In the genomic region with DNA sequence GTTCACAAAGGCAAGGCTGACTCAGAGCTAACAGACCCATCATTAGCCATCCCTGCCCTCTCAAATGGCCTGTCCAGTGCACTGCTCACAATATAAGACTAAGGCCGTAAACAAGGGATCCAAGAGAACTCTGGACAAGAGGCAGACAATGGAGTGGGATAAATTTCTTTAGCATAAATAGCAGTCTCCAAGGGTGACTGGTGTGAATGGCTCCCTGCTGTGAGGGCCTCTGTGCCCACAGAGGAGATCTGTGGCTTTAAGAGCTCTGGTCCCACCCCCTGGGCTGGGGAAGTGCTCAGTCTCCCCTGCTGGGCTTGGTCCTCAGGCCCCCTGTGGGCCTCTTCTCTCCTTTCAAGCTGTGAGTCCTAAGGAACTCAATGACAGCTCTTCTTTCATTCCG, we compare ENCODE assay signal across 12 mouse cellular contexts.
DNase-seq lines count a peak whose midpoint lies in the region; ATAC-seq and TF ChIP-seq lines count a peak whose summit lies in the region.
"Had no signal": no experiment of that assay in that cellular context is flagged by ENCODE, and none has a peak within 500 bp of the region (broad histone marks: within the 10 kb centered on the region; RNA-seq: fewer than 3 reads in every experiment).

No protein-coding gene starts in this region.

- 47% methylated on average over 2 of the region's 2 CpGs for WGBS in stomach, embryonic 14.5 days
- WGBS in stomach, postnatal 0 days: 64% methylated on average over 2 of the region's 2 CpGs
- WGBS in forebrain, postnatal 0 days: 37% methylated on average over 2 of the region's 2 CpGs
- 6% methylated on average over 2 of the region's 2 CpGs for WGBS in midbrain, embryonic 14.5 days

- no peaks in the 10 kb centered on the region for H3K36me3 ChIP-seq in stomach, embryonic 14.5 days (ENCODE audit: control insufficient read depth, insufficient read depth, low read length)
- no peaks in the 10 kb centered on the region for H3K36me3 ChIP-seq in stomach, postnatal 0 days (ENCODE audit: control insufficient read depth, insufficient read depth, low read length)
- no peaks in the 10 kb centered on the region for H3K36me3 ChIP-seq in forebrain, postnatal 0 days (ENCODE audit: insufficient read depth)
- no peaks in the 10 kb centered on the region for H3K36me3 ChIP-seq in midbrain, embryonic 14.5 days (ENCODE audit: control insufficient read depth, insufficient read depth, low read length)
- H3K36me3 ChIP-seq: heart, embryonic 13.5 days had no signal

- no peak for TF ChIP-seq CTCF in stomach, postnatal 0 days (IDR thresholded peaks at IDR 0.05; ENCODE audit: low read depth)
- TF ChIP-seq CTCF in forebrain, postnatal 0 days (IDR thresholded peaks at IDR 0.05; ENCODE audit: low read depth): no peak

- no peaks in the 10 kb centered on the region for H3K9me3 ChIP-seq in stomach, embryonic 14.5 days (ENCODE audit: control insufficient read depth, low read depth, low read length)
- no peaks in the 10 kb centered on the region for H3K9me3 ChIP-seq in stomach, postnatal 0 days (ENCODE audit: control insufficient read depth, low read length)
- no peaks in the 10 kb centered on the region for H3K9me3 ChIP-seq in forebrain, postnatal 0 days (ENCODE audit: low read length)
- H3K9me3 ChIP-seq in midbrain, embryonic 14.5 days (ENCODE audit: control insufficient read depth, low read length): no peaks in the 10 kb centered on the region
- H3K9me3 ChIP-seq: heart, embryonic 13.5 days had no signal

- peaks cover 11% of the 10 kb centered on the region for H3K4me1 ChIP-seq in stomach, embryonic 14.5 days (ENCODE audit: control insufficient read depth, insufficient read depth, low read length)
- H3K4me1 ChIP-seq in stomach, postnatal 0 days (replicated peaks; ENCODE audit: control insufficient read depth, insufficient read depth): no peaks in the 10 kb centered on the region
- H3K4me1 ChIP-seq in forebrain, postnatal 0 days (ENCODE audit: insufficient read depth): peaks cover 10% of the 10 kb centered on the region
- peaks cover 33% of the 10 kb centered on the region for H3K4me1 ChIP-seq in midbrain, embryonic 14.5 days (ENCODE audit: control insufficient read depth, insufficient read depth, low read length)

- no peak overlapping the region for H3K4me2 ChIP-seq in stomach, embryonic 14.5 days (replicated peaks; ENCODE audit: low read depth, low read length)
- no peak overlapping the region for H3K4me2 ChIP-seq in stomach, postnatal 0 days (replicated peaks; ENCODE audit: low read depth)
- no peak overlapping the region for H3K4me2 ChIP-seq in forebrain, postnatal 0 days (ENCODE audit: low read depth)
- no peak overlapping the region for H3K4me2 ChIP-seq in midbrain, embryonic 14.5 days (ENCODE audit: low read length)
- H3K4me2 ChIP-seq: heart, embryonic 13.5 days had no signal

- peak overlapping the region; percentile 55; the same call in 1 of the 2 replicates for H3K27ac ChIP-seq in stomach, embryonic 14.5 days (ENCODE audit: low read length)
- no peak overlapping the region for H3K27ac ChIP-seq in stomach, postnatal 0 days (replicated peaks)
- no peak overlapping the region for H3K27ac ChIP-seq in forebrain, postnatal 0 days (ENCODE audit: low read depth, low read length)
- H3K27ac ChIP-seq in midbrain, embryonic 14.5 days (replicated peaks; ENCODE audit: low read depth, low read length): peak overlapping the region; percentile 57
- H3K27ac ChIP-seq: heart, embryonic 13.5 days had no signal

- H3K4me3 ChIP-seq in stomach, embryonic 14.5 days (ENCODE audit: low read depth, low read length): no peak overlapping the region
- no peak overlapping the region for H3K4me3 ChIP-seq in stomach, postnatal 0 days (ENCODE audit: low read depth, low read length)
- H3K4me3 ChIP-seq in forebrain, postnatal 0 days (ENCODE audit: low read depth, low read length): no peak overlapping the region
- H3K4me3 ChIP-seq in midbrain, embryonic 14.5 days (replicated peaks; ENCODE audit: low read depth, low read length): no peak overlapping the region
- H3K4me3 ChIP-seq: heart, embryonic 13.5 days had no signal

- TF ChIP-seq EP300 in stomach, postnatal 0 days (optimal IDR thresholded peaks at IDR 0.05): no peak

- H3K9ac ChIP-seq in stomach, embryonic 14.5 days (replicated peaks; ENCODE audit: low read depth, low read length): no peak overlapping the region
- no peak overlapping the region for H3K9ac ChIP-seq in stomach, postnatal 0 days (ENCODE audit: low read length)
- H3K9ac ChIP-seq in forebrain, postnatal 0 days: no peak overlapping the region
- H3K9ac ChIP-seq in midbrain, embryonic 14.5 days (replicated peaks; ENCODE audit: low read length): no peak overlapping the region
- H3K9ac ChIP-seq: heart, embryonic 13.5 days had no signal

- no peaks in the 10 kb centered on the region for H3K27me3 ChIP-seq in stomach, embryonic 14.5 days (ENCODE audit: control insufficient read depth, insufficient read depth, low read length)
- no peaks in the 10 kb centered on the region for H3K27me3 ChIP-seq in stomach, postnatal 0 days (ENCODE audit: control insufficient read depth, insufficient read depth, low read length)
- no peaks in the 10 kb centered on the region; the same call in 1 of the 2 replicates for H3K27me3 ChIP-seq in forebrain, postnatal 0 days (ENCODE audit: insufficient read depth, low read length)
- no peaks in the 10 kb centered on the region for H3K27me3 ChIP-seq in midbrain, embryonic 14.5 days (ENCODE audit: control insufficient read depth, insufficient read depth, low read length)
- H3K27me3 ChIP-seq: heart, embryonic 13.5 days had no signal

- no peak for DNase-seq in stomach, postnatal 0 days (ENCODE audit: low spot score)
- no peak for DNase-seq in forebrain, postnatal 0 days
- peak; percentile 77 for DNase-seq in midbrain, embryonic 14.5 days
- DNase-seq in urinary bladder, postnatal 14 days (ENCODE audit: low spot score): no peak
- DNase-seq in spleen, postnatal 4 days (ENCODE audit: low spot score in 2 of 2): no peak
- DNase-seq in adrenal gland, adult 8-10 months: no peak
- DNase-seq in cerebellum, adult 8-10 months: no peak
- DNase-seq: cerebellum, adult 11-12 months; kidney, postnatal 10 days; lung, postnatal 10 days had no signal

- ATAC-seq in stomach, embryonic 14.5 days (ENCODE audit: insufficient number of reproducible peaks, insufficient read depth, low FRiP score, low read depth): no peak
- no peak for ATAC-seq in stomach, postnatal 0 days (ENCODE audit: low FRiP score, low TSS enrichment)
- ATAC-seq in forebrain, postnatal 0 days: peak; percentile 62
- ATAC-seq in midbrain, embryonic 14.5 days (ENCODE audit: low FRiP score, low TSS enrichment): no peak; the same call in 1 of the 2 replicates

Comparison
In these comparisons a context has a peak if more than half of its experiments do, and no peak if none do; other contexts are left out.
1. H3K27ac ChIP-seq: peak in stomach, embryonic 14.5 days (single experiment) and midbrain, embryonic 14.5 days (single experiment); none in stomach, postnatal 0 days (single experiment) and forebrain, postnatal 0 days (single experiment).